15 mouse cellular contexts compared by ENCODE assay signal in the genomic region with DNA sequence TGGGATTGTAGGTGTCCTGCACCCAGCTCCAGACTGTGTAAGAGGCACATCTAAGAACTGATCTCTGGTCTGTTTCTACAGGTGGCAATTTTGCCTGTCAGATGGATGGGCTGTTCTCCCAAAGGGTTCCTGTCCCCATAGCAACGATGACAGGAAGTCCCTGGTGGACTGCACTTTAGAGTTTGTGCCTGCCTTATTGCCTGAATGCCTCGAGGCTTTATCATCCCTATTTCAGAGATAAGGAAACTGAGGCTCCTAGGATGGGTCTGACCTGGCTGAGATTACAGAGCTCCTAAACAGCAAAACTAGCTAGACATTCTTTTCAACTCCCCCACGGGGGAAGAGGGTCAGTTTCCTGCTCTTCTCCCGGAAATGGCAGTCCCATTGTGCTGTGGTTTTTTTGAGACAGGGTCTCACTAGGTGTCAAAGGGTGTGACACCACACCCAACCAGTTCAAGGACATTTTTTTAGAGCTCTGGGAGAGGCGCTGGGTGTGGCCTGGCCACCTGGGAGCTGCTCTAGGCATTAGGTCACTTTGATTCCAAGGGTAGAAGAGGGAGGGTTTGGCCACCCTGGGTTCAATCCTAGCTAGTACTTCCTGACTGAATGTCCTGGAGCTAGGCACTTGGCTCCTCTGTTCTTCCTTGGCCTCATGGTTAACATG. TPM values are rescaled to one million over a fixed set of nuclear protein-coding genes. Genes with fewer than 3 reads are reported as not detected.
A peak's percentile ranks its signal among the peaks of the same experiment; 100 is the strongest.
DNase-seq lines count a peak whose midpoint lies in the region; ATAC-seq and TF ChIP-seq lines count a peak whose summit lies in the region.
"Had no signal": no experiment of that assay in that cellular context is flagged by ENCODE, and none has a peak within 500 bp of the region (broad histone marks: within the 10 kb centered on the region; RNA-seq: fewer than 3 reads in every experiment).

No protein-coding gene starts in this region.

- WGBS in kidney, embryonic 16.5 days, result 25% methylated on average over 5 of the region's 5 CpGs
- 48% methylated on average over 5 of the region's 5 CpGs for WGBS in kidney, adult 2 months

- TF ChIP-seq CTCF in kidney, adult 2 months (conservative IDR thresholded peaks at IDR 0.05; ENCODE audit: insufficient read depth, insufficient read length, low read depth, low read length), result no peak
- no peak for TF ChIP-seq CTCF in CH12.LX (conservative IDR thresholded peaks at IDR 0.05 in 1 of 2, IDR thresholded peaks at IDR 0.05 in 1 of 2; ENCODE audit: low read depth in 2 of 2, low read length in 2 of 2)

- H3K4me2 ChIP-seq in kidney, embryonic 16.5 days (replicated peaks; ENCODE audit: low read depth, low read length), result no peak overlapping the region
- H3K4me2 ChIP-seq in CH12.LX (ENCODE audit: insufficient read depth, low read depth, poor library complexity, severe bottlenecking), result no peak overlapping the region
- H3K4me2 ChIP-seq: embryonic facial prominence, embryonic 12.5 days; hindbrain, embryonic 13.5 days had no signal

- no peak for TF ChIP-seq POLR2A in kidney, adult 2 months (IDR thresholded peaks at IDR 0.05; ENCODE audit: low read depth, low read length)
- no peak for TF ChIP-seq POLR2A in CH12.LX (IDR thresholded peaks at IDR 0.05; ENCODE audit: low read depth, low read length)

- H3K9ac ChIP-seq in kidney, embryonic 16.5 days (replicated peaks; ENCODE audit: low read length), result no peak overlapping the region
- H3K9ac ChIP-seq in CH12.LX (ENCODE audit: insufficient read depth, low read depth), result no peak overlapping the region
- H3K9ac ChIP-seq: embryonic facial prominence, embryonic 12.5 days; hindbrain, embryonic 13.5 days; liver, embryonic 14.5 days had no signal

- H3K36me3 ChIP-seq in kidney, embryonic 16.5 days (ENCODE audit: insufficient read depth, low read length), result no peaks in the 10 kb centered on the region
- no peaks in the 10 kb centered on the region for H3K36me3 ChIP-seq in kidney, adult 2 months (ENCODE audit: control insufficient read depth, insufficient read depth, low read length)
- no peaks in the 10 kb centered on the region for H3K36me3 ChIP-seq in CH12.LX (replicated peaks in 1 of 2; ENCODE audit: control insufficient read depth in 1 of 2, insufficient read depth in 1 of 2, low read length in 1 of 2)
- H3K36me3 ChIP-seq: embryonic facial prominence, embryonic 12.5 days; hindbrain, embryonic 13.5 days had no signal

- TF ChIP-seq EP300 in CH12.LX (IDR thresholded peaks at IDR 0.05; ENCODE audit: low read length), result no peak

- peaks cover 34% of the 10 kb centered on the region for H3K4me1 ChIP-seq in kidney, embryonic 16.5 days (ENCODE audit: insufficient read depth, low read length)
- peaks cover 12% of the 10 kb centered on the region for H3K4me1 ChIP-seq in kidney, adult 2 months (ENCODE audit: control insufficient read depth, insufficient read depth, low read length)
- H3K4me1 ChIP-seq in CH12.LX (ENCODE audit: control insufficient read depth in 1 of 2, insufficient read depth in 2 of 2), result peaks cover 3 to 29% of the 10 kb centered on the region in 2 experiments; a peak in 3 of 4 replicates
- peaks cover 27% of the 10 kb centered on the region for H3K4me1 ChIP-seq in brown adipose tissue, adult 24 weeks (ENCODE audit: control insufficient read depth, insufficient read depth, insufficient read length, low read length)

- no peaks in the 10 kb centered on the region for H3K79me2 ChIP-seq in CH12.LX (replicated peaks; ENCODE audit: control insufficient read depth, extremely low read depth, insufficient read depth, poor library complexity, severe bottlenecking)

- ATAC-seq in kidney, embryonic 16.5 days (ENCODE audit: low FRiP score, low TSS enrichment), result no peak
- no peak for ATAC-seq in CD4-positive, CD25-positive, alpha-beta regulatory T cell, adult 4 months

- in situ Hi-C loops in CH12.LX (cut with MboI; ENCODE audit: low pct_ligation_motif_present, low pct_unique_long_range_greater_than_20kb, low sequenced_read_pairs), result no loop called here

- H3K27ac ChIP-seq in kidney, embryonic 16.5 days (ENCODE audit: low read length), result peak overlapping the region; percentile 15; the same call in 1 of the 2 replicates
- H3K27ac ChIP-seq in kidney, adult 2 months (ENCODE audit: insufficient read depth, low read depth, low read length), result no peak overlapping the region
- H3K27ac ChIP-seq in CH12.LX (ENCODE audit: insufficient read depth, low read depth), result no peak overlapping the region
- peak overlapping the region; percentile 50 for H3K27ac ChIP-seq in brown adipose tissue, adult 24 weeks (replicated peaks; ENCODE audit: low read depth, low read length)
- H3K27ac ChIP-seq: embryonic facial prominence, embryonic 12.5 days; hindbrain, embryonic 13.5 days; layer of hippocampus, adult 2 months; liver, embryonic 14.5 days had no signal

- TF ChIP-seq RAD21 in CH12.LX (IDR thresholded peaks at IDR 0.05; ENCODE audit: low read depth, low read length), result no peak

- DNase-seq in cerebellum, adult 9-11 months, result peak; percentile 2
- DNase-seq in cerebellum, adult 11-12 months, result no peak
- DNase-seq in kidney, adult 2 months, result no peak
- DNase-seq in CH12.LX (ENCODE audit: extremely low read depth), result peak; percentile 20
- DNase-seq in right cerebral cortex, postnatal 14 days, result no peak
- DNase-seq: cerebellum, postnatal 10 days; gastrocnemius, postnatal 10 days had no signal

- dilution Hi-C loops in CH12.LX (cut with MboI; ENCODE audit: extremely low pct_ligation_motif_present, extremely low pct_unique_long_range_greater_than_20kb, low sequenced_read_pairs), result no loop called here

- H3K4me3 ChIP-seq in kidney, embryonic 16.5 days (ENCODE audit: low read length), result no peak overlapping the region
- no peak overlapping the region for H3K4me3 ChIP-seq in kidney, adult 2 months (ENCODE audit: insufficient read depth, low read depth, low read length)
- H3K4me3 ChIP-seq in CH12.LX (replicated peaks in 1 of 3; ENCODE audit: low read depth in 2 of 3, low read length in 2 of 3, poor library complexity in 1 of 3), result no peak overlapping the region
- H3K4me3 ChIP-seq in brown adipose tissue, adult 24 weeks (ENCODE audit: insufficient read depth, low read depth, low read length), result no peak overlapping the region
- H3K4me3 ChIP-seq: embryonic facial prominence, embryonic 12.5 days; hindbrain, embryonic 13.5 days; layer of hippocampus, adult 2 months; myocyte had no signal

- peaks cover 4% of the 10 kb centered on the region for H3K9me3 ChIP-seq in kidney, embryonic 16.5 days (ENCODE audit: low read length)
- H3K9me3 ChIP-seq in CH12.LX (replicated peaks; ENCODE audit: low read length), result peaks cover 4% of the 10 kb centered on the region
- H3K9me3 ChIP-seq: embryonic facial prominence, embryonic 12.5 days; hindbrain, embryonic 13.5 days had no signal

- H3K27me3 ChIP-seq in kidney, embryonic 16.5 days (ENCODE audit: insufficient read depth, low read length), result no peaks in the 10 kb centered on the region
- H3K27me3 ChIP-seq in kidney, adult 2 months (replicated peaks; ENCODE audit: control insufficient read depth, insufficient read depth, low read length), result no peaks in the 10 kb centered on the region
- H3K27me3 ChIP-seq in CH12.LX (replicated peaks), result no peaks in the 10 kb centered on the region
- H3K27me3 ChIP-seq: embryonic facial prominence, embryonic 12.5 days; hindbrain, embryonic 13.5 days had no signal

TF ChIP-seq in CH12.LX, 34 proteins besides CTCF, POLR2A, EP300 and RAD21:
- TF ChIP-seq ZC3H11A (IDR thresholded peaks at IDR 0.05; ENCODE audit: low read depth, low read length) (no peak), MXI1 (IDR thresholded peaks at IDR 0.05; ENCODE audit: low read depth, low read length) (no peak), HCFC1 (IDR thresholded peaks at IDR 0.05; ENCODE audit: low read depth, low read length) (no peak), NELFE (IDR thresholded peaks at IDR 0.05; ENCODE audit: low read depth, low read length) (no peak), GABPA (IDR thresholded peaks at IDR 0.05; ENCODE audit: insufficient replicate concordance, low read depth, low read length) (no peak), BHLHE40 (IDR thresholded peaks at IDR 0.05; ENCODE audit: low read depth, low read length) (no peak), SIN3A (IDR thresholded peaks at IDR 0.05; ENCODE audit: low read length) (no peak), MYC (IDR thresholded peaks at IDR 0.05; ENCODE audit: low read depth, low read length) (no peak), MAZ (IDR thresholded peaks at IDR 0.05; ENCODE audit: low read depth, low read length) (no peak), USF1 (IDR thresholded peaks at IDR 0.05; ENCODE audit: low read depth, low read length) (no peak), POLR2AphosphoS2 (IDR thresholded peaks at IDR 0.05; ENCODE audit: low read depth, low read length) (no peak), SMC3 (IDR thresholded peaks at IDR 0.05; ENCODE audit: low read depth, low read length) (no peak), TCF12 (IDR thresholded peaks at IDR 0.05; ENCODE audit: low read depth, low read length) (no peak), NRF1 (IDR thresholded peaks at IDR 0.05; ENCODE audit: low read depth, low read length) (no peak), IRF4 (IDR thresholded peaks at IDR 0.05; ENCODE audit: low read depth, low read length) (no peak), JUN (IDR thresholded peaks at IDR 0.05; ENCODE audit: insufficient read depth, low read depth, low read length) (no peak), TBP (conservative IDR thresholded peaks at IDR 0.05; ENCODE audit: low read depth, low read length) (no peak), UBTF (IDR thresholded peaks at IDR 0.05; ENCODE audit: low read depth, low read length) (no peak)

RNA-seq across cellular contexts. Expression of a gene that starts 8.2 kb away (rescaled TPM):
- 77.4 and 102 TPM in 2 replicates for polyA plus RNA-seq in kidney, embryonic 16.5 days (2015; fragmentation: Nextera tagmentation; extraction: Ambion mirVana)
- polyA plus RNA-seq in kidney, adult 2 months (2012; rRNA removed), result 37.0 and 45.7 TPM in 2 replicates
- total RNA-seq in CH12.LX (2012; rRNA removed) (18.7 and 21.7 TPM in 2 replicates), CH12.LX (2014; rRNA removed) (12.9 and 14.9 TPM in 2 replicates)
- 53.1 and 59.5 TPM in 2 replicates for polyA plus RNA-seq in CH12.LX (2012; ENCODE audit: insufficient read length, low read depth)
- polyA plus RNA-seq in brown adipose tissue, adult 24 weeks (2012; ENCODE audit: insufficient read depth, insufficient read length, missing spikeins), result 39.6 and 39.8 TPM in 2 replicates
- 10 to 100 TPM; 69.2 to 76.3 TPM for polyA plus RNA-seq in CD4-positive, CD25-positive, alpha-beta regulatory T cell, adult 4 months (2017; shearing (Covaris generic))

Comparison
In these comparisons a context has a peak if more than half of its experiments do, and no peak if none do; other contexts are left out.
1. DNase-seq: peak in cerebellum, adult 9-11 months (single experiment) and CH12.LX (single experiment); none in cerebellum, adult 11-12 months (single experiment), kidney, adult 2 months (single experiment) and right cerebral cortex, postnatal 14 days (single experiment).
2. H3K27ac ChIP-seq: peak in kidney, embryonic 16.5 days (single experiment) and brown adipose tissue, adult 24 weeks (single experiment); none in kidney, adult 2 months (single experiment) and CH12.LX (single experiment).